Mouse (Mus musculus) thymus, postnatal 0 days (tissue): ENCODE data around the gene Stxbp5. TPM values are rescaled to one million over a fixed set of nuclear protein-coding genes. Genes with fewer than 3 reads are reported as not detected.
"Not testable (repeated sequence)": the region's sequence is repeated elsewhere in the genome, so short reads cannot be mapped to it uniquely, and the experiment has no call there.

Experiments
- DNase-seq: peaks from one replicate; pipeline ENCODE4 v3.0.0-alpha.2; 2015; ENCODE audit warnings: low spot score
- polyA plus RNA-seq: library from polyadenylated mRNA; unstranded; fragments of >200 nt; fragmentation: Nextera tagmentation; extraction: Ambion mirVana; gene quantifications from 2 replicates; pipeline ENCODE4 v1.2.1, GENCODE M21; 2015

The Stxbp5 gene
- 6.6 and 6.8 TPM in 2 replicates for polyA plus RNA-seq

- peak; percentile 78 for DNase-seq
Observed at GRCm38 (mm10) chr10:9901071-9901696, at the start of gene Stxbp5. Gene Stxbp5, minus strand, starts transcription at chr10:9901079.

- no peak for DNase-seq
Observed at GRCm38 (mm10) chr10:9912395-9912794, 11.5 kb upstream of the Stxbp5 start.

GRCm38 (mm10) chr10:9907919-9908502 is 7.1 kb upstream of the Stxbp5 start:
- DNase-seq, result no peak

- no peak for DNase-seq
Observed at GRCm38 (mm10) chr10:9907519-9907918, 6.6 kb upstream of the Stxbp5 start.

GRCm38 (mm10) chr10:9906185-9906584 is 5.3 kb upstream of the Stxbp5 start:
- no peak for DNase-seq

- peak; percentile 93 for DNase-seq
Observed at GRCm38 (mm10) chr10:9901697-9902239, 889 bp upstream of the Stxbp5 start.

GRCm38 (mm10) chr10:9900315-9901070 is 386 bp downstream of the Stxbp5 start:
- peak; percentile 44 for DNase-seq

GRCm38 (mm10) chr10:9899816-9900215 is 1.1 kb downstream of the Stxbp5 start:
- DNase-seq, result peak; percentile 34

GRCm38 (mm10) chr10:9899086-9899485 is 1.8 kb downstream of the Stxbp5 start:
- no peak for DNase-seq

- DNase-seq, result no peak
Observed at GRCm38 (mm10) chr10:9897852-9898251, 3.0 kb downstream of the Stxbp5 start.

GRCm38 (mm10) chr10:9893562-9893961 is 7.3 kb downstream of the Stxbp5 start:
- DNase-seq, result no peak

GRCm38 (mm10) chr10:9889651-9890050 is 11.2 kb downstream of the Stxbp5 start:
- DNase-seq, result no peak

GRCm38 (mm10) chr10:9888655-9889054 is 12.2 kb downstream of the Stxbp5 start:
- DNase-seq, result no peak

GRCm38 (mm10) chr10:9881781-9882320 is 19.0 kb downstream of the Stxbp5 start:
- not testable (repeated sequence) for DNase-seq

- peak; percentile 49 for DNase-seq
Observed at GRCm38 (mm10) chr10:9880070-9880728, 20.7 kb downstream of the Stxbp5 start.

- DNase-seq, result no peak
Observed at GRCm38 (mm10) chr10:9878821-9879489, 21.9 kb downstream of the Stxbp5 start.

GRCm38 (mm10) chr10:9875905-9876304 is 25.0 kb downstream of the Stxbp5 start:
- DNase-seq, result no peak

GRCm38 (mm10) chr10:9872143-9872542 is 28.7 kb downstream of the Stxbp5 start:
- no peak for DNase-seq

- DNase-seq, result no peak
Observed at GRCm38 (mm10) chr10:9866793-9867579, 33.9 kb downstream of the Stxbp5 start.

GRCm38 (mm10) chr10:9860022-9860421 is 40.9 kb downstream of the Stxbp5 start:
- DNase-seq, result no peak
